Mouse (Mus musculus) megakaryocyte-erythroid progenitor cell, adult 5 weeks (primary cell): ENCODE results near the gene Krtap29-1. TPM values are rescaled to one million over a fixed set of nuclear protein-coding genes. Genes with fewer than 3 reads are reported as not detected.

Source experiments
- polyA plus RNA-seq: library from polyadenylated mRNA; stranded (reverse); fragments of >175 nt; gene quantifications from 2 replicates; pipeline ENCODE4 v1.2.3, GENCODE M21; 2012

The Krtap29-1 gene
- not detected in 2 replicates for polyA plus RNA-seq

DNA sequence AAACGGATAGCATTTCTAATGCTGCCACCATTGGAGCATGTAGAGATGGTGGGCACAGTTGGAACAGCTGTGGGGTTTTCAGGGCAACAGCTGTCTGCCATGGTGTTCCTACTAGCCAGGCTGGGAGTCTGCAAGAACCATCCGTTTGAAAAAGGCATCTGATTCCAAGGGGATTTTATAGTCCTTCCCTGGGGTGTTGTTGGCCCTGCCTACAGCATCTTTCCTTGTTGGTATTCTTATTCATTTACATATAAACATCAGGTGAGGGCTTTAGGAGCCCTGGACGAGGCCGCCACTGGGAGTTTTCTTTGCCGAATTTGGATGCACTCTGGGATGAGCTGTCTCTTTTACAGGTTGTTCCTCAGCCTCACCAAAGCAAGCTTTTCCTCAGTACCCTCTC, at the start of gene Krtap29-1:
Gene Krtap29-1 (minus strand): TSS at position 101 of the 400 bp plus-strand sequence.

DNA sequence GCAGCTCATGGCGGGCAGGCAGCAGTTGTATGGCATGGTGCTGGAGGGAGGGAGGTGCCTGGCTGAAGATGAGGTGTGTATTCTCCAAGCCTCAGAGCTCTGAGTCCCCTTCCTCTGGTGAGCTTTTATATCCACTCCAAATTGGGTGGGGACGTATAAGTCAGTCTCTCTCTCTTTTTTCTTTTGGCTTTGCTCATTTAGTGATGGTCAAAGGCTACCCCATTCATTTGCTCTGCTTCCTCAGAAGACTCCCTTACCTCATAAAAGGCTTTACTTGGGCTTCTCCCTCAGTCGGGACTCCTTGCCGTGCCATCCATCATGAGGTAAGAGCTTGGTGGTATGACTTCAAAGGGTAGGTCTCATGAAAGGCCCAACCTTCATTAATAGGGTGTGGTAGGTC, 37.3 kb upstream of the Krtap29-1 start, which contains the start of gene Krt33a:
Gene Krt33a (minus strand): TSS at position 101 of the 400 bp plus-strand sequence.

DNA sequence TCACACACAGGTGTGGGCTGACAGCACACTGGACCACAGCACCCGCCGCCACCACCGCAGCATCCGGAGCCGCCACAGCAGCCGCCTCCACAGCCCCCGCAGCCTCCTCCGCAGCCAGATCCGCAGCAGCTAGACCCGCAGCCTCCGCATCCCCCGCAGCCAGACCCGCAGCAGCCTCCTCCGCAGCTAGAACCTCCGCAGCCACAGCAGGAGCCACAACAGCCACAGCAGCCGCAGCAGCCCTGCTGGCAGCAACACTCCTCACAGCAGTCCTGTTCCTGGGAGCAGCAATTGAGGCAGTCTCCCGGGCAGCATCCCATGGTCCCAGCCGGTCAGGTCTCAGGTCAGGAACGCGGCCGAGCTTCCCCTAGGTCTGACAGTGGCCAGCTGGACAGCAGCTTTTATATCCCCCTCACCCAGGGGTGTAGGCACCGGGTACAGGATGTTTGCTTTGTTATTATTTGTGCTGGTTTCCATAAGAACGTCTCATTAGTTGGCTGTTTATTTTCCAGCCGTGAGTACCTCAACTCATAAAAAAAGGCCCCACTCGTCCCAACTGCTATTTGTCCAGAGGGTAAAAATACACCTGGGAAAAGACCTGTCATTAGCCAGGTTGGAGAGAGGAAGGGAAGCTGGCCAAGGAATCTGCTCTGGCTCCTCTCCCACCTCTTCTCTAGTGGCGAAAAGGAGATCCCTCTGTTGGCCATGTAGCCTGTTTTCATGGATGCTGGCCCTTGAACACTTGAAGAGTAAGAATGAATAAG, 14.9 kb upstream of the Krtap29-1 start, which contains the start of gene Krtap17-1:
Gene Krtap17-1 (minus strand): TSS at position 375 of the 764 bp plus-strand sequence.

DNA sequence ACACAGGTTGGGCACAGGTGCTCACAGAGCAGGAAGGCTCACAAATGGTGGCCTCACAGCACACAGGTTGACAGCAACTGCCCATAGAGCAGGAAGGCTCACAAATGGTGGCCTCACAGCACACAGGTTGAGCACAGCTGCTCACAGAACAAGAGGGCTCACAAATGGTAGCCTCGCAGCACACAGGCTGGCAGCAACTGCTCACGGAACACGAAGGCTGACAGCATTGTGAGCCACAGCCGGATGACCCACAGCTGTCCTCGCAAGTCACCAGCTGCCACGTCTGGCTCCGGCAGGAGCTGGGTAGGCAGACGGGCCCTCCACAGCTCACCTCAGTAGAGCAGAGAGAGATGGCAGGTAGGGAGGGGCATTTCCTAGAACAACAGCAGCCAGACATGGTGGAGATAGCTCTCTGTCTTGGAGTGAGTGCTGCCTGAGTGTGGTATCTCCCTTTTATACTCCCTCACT, 7.4 kb upstream of the Krtap29-1 start, which contains the start of gene Krtap16-1:
Gene Krtap16-1 (minus strand): TSS at position 418 of the 468 bp plus-strand sequence.

DNA sequence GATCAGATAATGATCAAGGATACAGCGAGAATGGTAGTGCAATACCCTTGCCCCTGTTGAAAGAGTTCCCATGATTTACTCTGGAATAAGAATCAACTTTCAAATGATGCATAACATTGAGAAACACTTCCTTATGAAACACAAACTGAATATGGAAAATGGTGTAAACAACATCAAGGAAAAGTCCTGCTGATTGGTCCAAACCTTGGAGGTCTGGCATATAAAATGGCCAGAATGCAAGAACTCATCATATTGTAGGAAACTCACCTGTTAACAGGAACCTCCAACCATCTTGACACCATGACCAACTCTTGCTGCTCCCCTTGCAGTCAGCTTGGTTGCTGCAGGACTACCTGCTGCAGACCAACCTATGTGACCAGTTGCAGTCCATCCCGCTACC, 30.7 kb downstream of the Krtap29-1 start, which contains the start of gene Krtap9-5:
Gene Krtap9-5 (plus strand): TSS at position 301 of the 400 bp plus-strand sequence.

DNA sequence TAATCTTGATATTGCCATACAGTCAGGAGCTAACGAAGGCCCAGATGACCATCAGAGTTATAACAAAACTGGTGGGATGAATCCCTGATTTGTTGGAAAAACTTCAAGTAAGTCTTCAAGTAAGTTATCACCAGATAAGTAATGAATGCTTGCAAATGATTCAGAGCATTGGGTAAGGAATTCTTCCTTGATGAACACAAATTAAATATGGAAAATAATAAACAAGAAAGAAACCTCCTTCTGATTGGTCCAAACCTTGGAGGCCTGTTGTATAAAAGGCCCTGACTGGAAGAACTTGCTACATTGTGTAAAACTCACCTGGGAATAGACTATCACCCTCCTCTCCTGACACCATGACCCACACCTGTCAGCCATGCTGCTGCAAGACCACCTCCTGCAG, 42.9 kb downstream of the Krtap29-1 start, which contains the start of gene Krtap31-2:
Gene Krtap31-2 (plus strand): TSS at position 301 of the 400 bp plus-strand sequence.

Other genes starting within 250 kb of the Krtap29-1 start
- not detected in 2 replicates for gene Gm14180, start 244.8 kb downstream of the Krtap29-1 start, polyA plus RNA-seq
- not detected in 2 replicates for gene Gm11595, start 206.1 kb downstream of the Krtap29-1 start, polyA plus RNA-seq
- not detected in 2 replicates for gene Krtap4-8, start 198.3 kb downstream of the Krtap29-1 start, polyA plus RNA-seq
- not detected in 2 replicates for gene Krtap4-9, start 193.9 kb downstream of the Krtap29-1 start, polyA plus RNA-seq
- not detected in 2 replicates for gene Gm11596, start 185.6 kb downstream of the Krtap29-1 start, polyA plus RNA-seq
- gene Gm11569, start 180.1 kb downstream of the Krtap29-1 start, polyA plus RNA-seq = not detected in 2 replicates
- not detected in 2 replicates for gene Gm11554, start 174.6 kb downstream of the Krtap29-1 start, polyA plus RNA-seq
- gene Krtap4-13, start 169.2 kb downstream of the Krtap29-1 start, polyA plus RNA-seq = not detected in 2 replicates
- not detected in 2 replicates for gene Gm11564, start 163.4 kb downstream of the Krtap29-1 start, polyA plus RNA-seq
- not detected in 2 replicates for gene 2300003K06Rik, start 141.0 kb downstream of the Krtap29-1 start, polyA plus RNA-seq
- not detected in 2 replicates for gene Krtap4-16, start 127.4 kb downstream of the Krtap29-1 start, polyA plus RNA-seq
- gene Gm11568, start 121.1 kb downstream of the Krtap29-1 start, polyA plus RNA-seq = not detected in 2 replicates
- gene Gm11559, start 114.6 kb downstream of the Krtap29-1 start, polyA plus RNA-seq = not detected in 2 replicates
- gene Krtap9-1, start 105.7 kb downstream of the Krtap29-1 start, polyA plus RNA-seq = not detected in 2 replicates
- gene Gm11567, start 99.9 kb downstream of the Krtap29-1 start, polyA plus RNA-seq = not detected in 2 replicates
- not detected in 2 replicates for gene Krtap31-1, start 71.1 kb downstream of the Krtap29-1 start, polyA plus RNA-seq
- not detected in 2 replicates for gene Gm11565, start 64.3 kb downstream of the Krtap29-1 start, polyA plus RNA-seq
- gene Krtap31-2, start 42.8 kb downstream of the Krtap29-1 start, polyA plus RNA-seq = not detected in 2 replicates
- gene Krtap9-5, start 30.6 kb downstream of the Krtap29-1 start, polyA plus RNA-seq = not detected in 2 replicates
- gene Krtap16-1, start 7.5 kb upstream of the Krtap29-1 start, polyA plus RNA-seq = not detected in 2 replicates
- gene Krtap17-1, start 14.9 kb upstream of the Krtap29-1 start, polyA plus RNA-seq = not detected in 2 replicates
- not detected in 2 replicates for gene Krt33a, start 37.2 kb upstream of the Krtap29-1 start, polyA plus RNA-seq
- gene Krt33b, start 50.8 kb upstream of the Krtap29-1 start, polyA plus RNA-seq = not detected in 2 replicates
- not detected in 2 replicates for gene Krt34, start 62.5 kb upstream of the Krtap29-1 start, polyA plus RNA-seq
- not detected in 2 replicates for gene Krt31, start 71.5 kb upstream of the Krtap29-1 start, polyA plus RNA-seq
- gene Krt32, start 109.2 kb upstream of the Krtap29-1 start, polyA plus RNA-seq = not detected in 2 replicates
- not detected in 2 replicates for gene Krt35, start 117.2 kb upstream of the Krtap29-1 start, polyA plus RNA-seq
- gene Krt36, start 126.6 kb upstream of the Krtap29-1 start, polyA plus RNA-seq = not detected in 2 replicates
- gene Krt13, start 142.5 kb upstream of the Krtap29-1 start, polyA plus RNA-seq = not detected in 2 replicates
- gene Krt15, start 156.9 kb upstream of the Krtap29-1 start, polyA plus RNA-seq = not detected in 2 replicates
- not detected in 2 replicates for gene Krt19, start 169.6 kb upstream of the Krtap29-1 start, polyA plus RNA-seq
- gene Krt9, start 214.2 kb upstream of the Krtap29-1 start, polyA plus RNA-seq = not detected in 2 replicates
- gene Krt14, start 228.5 kb upstream of the Krtap29-1 start, polyA plus RNA-seq = 0.14 and 0.15 TPM in 2 replicates